Mouse (Mus musculus) liver, adult 2 months (tissue): ENCODE results near the gene Hdgf. TPM values are rescaled to one million over a fixed set of nuclear protein-coding genes. Genes with fewer than 3 reads are reported as not detected.

Experiments used
- DNase-seq: peaks from one replicate; pipeline ENCODE4 v3.0.0-alpha.2; 2011; ENCODE audit warnings: low read depth, low spot score; ENCODE audit errors: extremely low read depth
- H3K27ac ChIP-seq: fragments of 200-500 bp; replicated peaks from 2 replicates; pipeline ENCODE4 v1.5.1; 2012; ENCODE audit warnings: low read depth, mild to moderate bottlenecking, control low read depth, inconsistent platforms, low read length; ENCODE audit not compliant: insufficient read depth
- H3K27me3 ChIP-seq: fragments of 200-500 bp; 2 replicates; pipeline ENCODE4 v1.6.1; 2012; ENCODE audit warnings: mild to moderate bottlenecking, moderate library complexity, low read length, inconsistent platforms; ENCODE audit not compliant: control insufficient read depth, insufficient read depth
- H3K36me3 ChIP-seq: fragments of 200-500 bp; 2 replicates; pipeline ENCODE4 v1.6.1; 2012; ENCODE audit warnings: low read length, inconsistent platforms; ENCODE audit not compliant: control insufficient read depth, insufficient read depth
- H3K4me1 ChIP-seq: fragments of 200-500 bp; 2 replicates; pipeline ENCODE4 v1.6.1; 2011; ENCODE audit warnings: low read length; ENCODE audit not compliant: control insufficient read depth, insufficient read depth
- H3K4me3 ChIP-seq: fragments of 200-500 bp; 2 replicates; pipeline ENCODE4 v1.5.1; 2011; ENCODE audit warnings: low read depth, mild to moderate bottlenecking, control low read depth, low read length, moderate library complexity; ENCODE audit not compliant: insufficient read depth
- H3K79me2 ChIP-seq: fragments of 200-500 bp; 2 replicates; pipeline ENCODE4 v1.6.1; 2012; ENCODE audit warnings: inconsistent platforms, mild to moderate bottlenecking, low read length, moderate library complexity; ENCODE audit not compliant: control insufficient read depth, insufficient read depth
- H3K9ac ChIP-seq: fragments of 200-500 bp; 2 replicates; pipeline ENCODE4 v1.6.1; 2012; ENCODE audit warnings: low read depth, mild to moderate bottlenecking, control low read depth, inconsistent platforms, low read length
- CTCF ChIP-seq: fragments of 200-500 bp; IDR thresholded peaks from 2 replicates; pipeline ENCODE4 v1.5.1; 2011; ENCODE audit warnings: low read depth, low read length, control low read depth
- POLR2A ChIP-seq: fragments of 200-500 bp; IDR thresholded peaks from 2 replicates; pipeline ENCODE4 v1.6.1; 2011; ENCODE audit warnings: low read length, control low read depth; ENCODE audit not compliant: insufficient read depth; ENCODE audit errors: extremely low read depth
- WGBS: fragments of 180-500 bp; shearing (Covaris S2); methylation state at CpG from one replicate; pipeline ENCODE4 v1.1.7; 2018; 5-methylcytosine and 5-hydroxymethylcytosine counted together
- polyA plus RNA-seq: library from polyadenylated mRNA; depleted of rRNA; stranded (reverse); fragments of >200 nt; gene quantifications from 2 replicates; pipeline ENCODE4 v1.2.3, GENCODE M21; 2012; rRNA removed
- total RNA-seq: library from RNA; depleted of rRNA; stranded (reverse); fragments of >200 nt; gene quantifications from 2 replicates; pipeline ENCODE4 v1.2.3, GENCODE M21; 2014; rRNA removed

The Hdgf gene
- total and polyA plus RNA-seq, 2 experiments: 58.8 to 74.7 TPM

DNA sequence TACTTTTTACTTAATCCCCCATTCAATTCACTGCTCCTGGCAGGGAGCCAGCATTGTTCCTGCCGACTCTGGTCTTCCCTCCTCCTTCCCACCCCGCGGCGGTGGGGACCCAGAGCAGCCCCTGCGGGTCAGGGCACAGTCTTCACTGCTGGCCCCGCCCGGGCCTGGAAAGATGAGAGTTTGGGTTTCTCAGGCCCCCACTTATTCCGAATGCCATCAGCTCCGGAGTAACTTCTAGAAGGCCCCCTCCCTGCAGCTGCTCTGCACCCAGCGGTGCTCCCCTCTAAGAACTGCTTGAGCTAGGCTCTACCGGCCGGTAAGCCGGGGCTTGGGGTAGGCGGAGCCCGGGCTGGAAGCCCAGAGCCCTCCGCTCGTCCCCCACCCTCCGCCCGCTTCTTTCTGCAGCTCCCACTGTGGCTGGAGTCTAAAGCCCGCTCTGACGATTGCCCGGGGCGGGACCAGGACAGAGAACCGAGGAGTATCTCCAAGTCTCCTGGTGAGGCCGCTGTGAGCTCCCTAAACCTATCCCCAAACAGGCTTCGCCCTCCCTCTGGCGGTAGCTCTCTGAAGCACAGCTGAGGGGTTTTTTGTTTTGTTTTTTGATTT is 54.6 kb downstream of the Hdgf start:
- DNase-seq: peak; percentile 70
- peak overlapping the region; percentile 55 for H3K9ac ChIP-seq
- peak overlapping the region; percentile 57 for H3K4me3 ChIP-seq
- H3K27me3 ChIP-seq: no peaks in the 10 kb centered on the region
- H3K36me3 ChIP-seq: no peaks in the 10 kb centered on the region
- no peaks in the 10 kb centered on the region for H3K4me1 ChIP-seq
- H3K79me2 ChIP-seq: no peaks in the 10 kb centered on the region
- TF ChIP-seq POLR2A (no peak), CTCF (peak; percentile 98)
- no peak overlapping the region for H3K27ac ChIP-seq
- 1% methylated on average over 27 of the region's 27 CpGs for WGBS

Other genes with a start within 250 kb of the Hdgf start
- gene Lrrc71, start 157.7 kb upstream of the Hdgf start, total RNA-seq: under 0.01 and 0.07 TPM in 2 replicates
- 0.04 and 0.06 TPM in 2 replicates for gene Lrrc71, start 157.7 kb upstream of the Hdgf start, polyA plus RNA-seq
- gene Ntrk1, start 111.2 kb upstream of the Hdgf start, total RNA-seq: 0.27 TPM in 1 of 2 replicates, not detected in the other
- gene Ntrk1, start 111.2 kb upstream of the Hdgf start, polyA plus RNA-seq: 0.04 and 0.12 TPM in 2 replicates
- gene Insrr, start 109.4 kb upstream of the Hdgf start, total RNA-seq: not detected in 2 replicates
- gene Insrr, start 109.4 kb upstream of the Hdgf start, polyA plus RNA-seq: 0.02 TPM in 1 of 2 replicates, not detected in the other
- 2.3 and 4.7 TPM in 2 replicates for gene Pear1, start 82.0 kb upstream of the Hdgf start, total RNA-seq
- 8.7 and 12.7 TPM in 2 replicates for gene Pear1, start 82.0 kb upstream of the Hdgf start, polyA plus RNA-seq
- gene Sh2d2a, start 59.6 kb upstream of the Hdgf start, total RNA-seq: 0.09 and 0.20 TPM in 2 replicates
- gene Sh2d2a, start 59.6 kb upstream of the Hdgf start, polyA plus RNA-seq: 0.39 and 0.83 TPM in 2 replicates
- gene Prcc, start 20.7 kb upstream of the Hdgf start, total RNA-seq: 8.0 and 9.9 TPM in 2 replicates
- gene Prcc, start 20.7 kb upstream of the Hdgf start, polyA plus RNA-seq: 15.1 and 16.8 TPM in 2 replicates
- gene Mrpl24, start 13.2 kb downstream of the Hdgf start, total RNA-seq: 84.6 and 96.6 TPM in 2 replicates
- 35.3 and 37.9 TPM in 2 replicates for gene Mrpl24, start 13.2 kb downstream of the Hdgf start, polyA plus RNA-seq
- gene Isg20l2, start 24.0 kb downstream of the Hdgf start, total RNA-seq: 6.8 and 9.3 TPM in 2 replicates
- gene Isg20l2, start 24.0 kb downstream of the Hdgf start, polyA plus RNA-seq: 7.0 and 7.2 TPM in 2 replicates
- gene Rrnad1, start 24.4 kb downstream of the Hdgf start, total RNA-seq: 5.3 and 6.2 TPM in 2 replicates
- gene Rrnad1, start 24.4 kb downstream of the Hdgf start, polyA plus RNA-seq: 10.1 and 18.4 TPM in 2 replicates
- gene Crabp2, start 42.3 kb downstream of the Hdgf start, total RNA-seq: not detected in 2 replicates
- gene Crabp2, start 42.3 kb downstream of the Hdgf start, polyA plus RNA-seq: not detected in 2 replicates
- 0.65 and 0.74 TPM in 2 replicates for gene Nes, start 64.8 kb downstream of the Hdgf start, total RNA-seq
- gene Nes, start 64.8 kb downstream of the Hdgf start, polyA plus RNA-seq: 0.53 and 0.55 TPM in 2 replicates
- gene Bcan, start 93.9 kb downstream of the Hdgf start, total RNA-seq: 0.13 TPM in 1 of 2 replicates, not detected in the other
- gene Bcan, start 93.9 kb downstream of the Hdgf start, polyA plus RNA-seq: not detected in 2 replicates
- gene Hapln2, start 121.3 kb downstream of the Hdgf start, total RNA-seq: not detected in 2 replicates
- not detected in 2 replicates for gene Hapln2, start 121.3 kb downstream of the Hdgf start, polyA plus RNA-seq
- gene Gpatch4, start 136.8 kb downstream of the Hdgf start, total RNA-seq: 4.2 and 5.7 TPM in 2 replicates
- 4.1 and 4.3 TPM in 2 replicates for gene Gpatch4, start 136.8 kb downstream of the Hdgf start, polyA plus RNA-seq
- 99.6 and 105 TPM in 2 replicates for gene Naxe, start 152.2 kb downstream of the Hdgf start, total RNA-seq
- gene Naxe, start 152.2 kb downstream of the Hdgf start, polyA plus RNA-seq: 84.1 and 94.0 TPM in 2 replicates
- gene Ttc24, start 172.0 kb downstream of the Hdgf start, total RNA-seq: not detected in 2 replicates
- not detected in 2 replicates for gene Ttc24, start 172.0 kb downstream of the Hdgf start, polyA plus RNA-seq
- gene Iqgap3, start 175.7 kb downstream of the Hdgf start, total RNA-seq: 0.18 and 0.40 TPM in 2 replicates
- 0.16 and 0.27 TPM in 2 replicates for gene Iqgap3, start 175.7 kb downstream of the Hdgf start, polyA plus RNA-seq
- 3.7 and 6.2 TPM in 2 replicates for gene Mef2d, start 236.1 kb downstream of the Hdgf start, total RNA-seq
- 17.7 and 22.2 TPM in 2 replicates for gene Mef2d, start 236.1 kb downstream of the Hdgf start, polyA plus RNA-seq